Mouse (Mus musculus) cerebellum, adult 2 months (tissue): Measurements from ENCODE around the gene Gzmc.

Source experiments
- CTCF ChIP-seq: fragments of 200-500 bp; IDR thresholded peaks from 2 replicates; pipeline ENCODE4 v1.5.1; 2011; ENCODE audit warnings: low read depth, mild to moderate bottlenecking, control low read depth, low read length, moderate library complexity, borderline replicate concordance; ENCODE audit not compliant: insufficient read depth
- POLR2A ChIP-seq: fragments of 200-500 bp; IDR thresholded peaks from 2 replicates; pipeline ENCODE4 v1.6.1; 2011; ENCODE audit warnings: low read length, control low read depth, borderline replicate concordance; ENCODE audit not compliant: insufficient read depth

DNA sequence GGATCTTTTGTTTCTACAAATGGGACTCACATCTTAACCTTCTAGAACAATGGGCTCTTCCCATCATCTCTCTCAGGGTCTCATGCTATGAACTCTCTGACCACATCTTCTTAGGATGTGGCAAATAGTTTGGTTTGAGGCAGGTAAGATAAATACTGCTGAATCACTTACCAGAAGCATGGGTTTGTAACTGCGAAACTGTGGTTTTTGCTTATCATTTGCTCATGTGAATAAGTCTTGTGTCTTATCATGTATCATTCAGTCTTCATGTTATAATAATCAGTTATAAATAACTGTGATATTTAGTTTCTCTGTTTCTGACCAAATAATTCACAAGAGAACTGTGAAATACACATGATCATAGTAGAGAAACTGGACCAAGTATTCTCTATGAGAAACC is 31.7 kb upstream of the Gzmc start:
- TF ChIP-seq CTCF, result no peak
- TF ChIP-seq POLR2A, result no peak
